Mouse (Mus musculus): Measurements from ENCODE around the gene Tmem266.

DNA sequence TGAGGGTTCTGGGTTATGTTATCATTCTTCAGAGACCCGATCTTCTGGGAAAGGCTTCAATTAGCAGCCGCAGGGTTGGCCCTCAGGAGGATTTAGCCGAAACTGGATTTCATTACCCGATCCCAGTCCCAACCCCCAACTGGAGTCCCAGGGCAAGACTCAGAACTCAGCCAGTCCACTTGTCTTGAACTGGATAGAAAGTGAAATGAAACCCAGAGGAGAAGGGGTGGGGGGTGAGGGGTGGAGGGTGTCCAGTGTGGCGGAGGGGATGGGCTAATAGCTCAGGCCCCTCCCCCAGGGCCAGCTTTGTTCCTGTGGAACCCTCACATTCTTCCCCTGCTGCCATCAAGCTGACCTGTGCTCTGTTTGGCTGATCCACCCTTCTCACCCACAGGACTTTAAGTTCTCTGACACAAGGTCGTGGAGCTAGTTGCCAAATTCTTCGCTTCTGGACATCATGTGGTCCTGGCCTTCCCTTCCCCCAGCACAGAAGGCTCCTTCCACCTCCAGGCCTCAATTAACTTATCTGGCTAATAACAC lies 98.6 kb downstream of the Tmem266 start:
- TF ChIP-seq CTCF (IDR thresholded peaks at IDR 0.05; ENCODE audit: low read depth, low read length) = no peak
- no peak for TF ChIP-seq POLR2A (IDR thresholded peaks at IDR 0.05; ENCODE audit: borderline replicate concordance, low read depth, low read length)

All from bone marrow macrophage, adult 2 months (primary cell).